Mouse (Mus musculus) ES-E14 (cell line): ENCODE measurements at regions not wholly inside any gene's neighbourhood (a gene's known extent, or its start where the extent isn't known, plus 50 kb on each side); places are given as distances from the start of the nearest gene placed in this dataset.

Experiments
- DNase-seq: peaks from one replicate; pipeline ENCODE4 v3.0.0-alpha.2; 2013; ENCODE audit warnings: low read depth, low spot score
- H3K27ac ChIP-seq: 2 replicates; pipeline ENCODE4 v1.5.1; 2012; ENCODE audit warnings: low read depth, mild to moderate bottlenecking, low read length, moderate library complexity, mixed read lengths; ENCODE audit not compliant: poor library complexity, insufficient read depth, severe bottlenecking
- H3K36me3 ChIP-seq: 2 replicates; pipeline ENCODE4 v1.6.1; 2012; ENCODE audit warnings: mild to moderate bottlenecking, low read length, moderate library complexity, mixed read lengths; ENCODE audit not compliant: control insufficient read depth, poor library complexity, insufficient read depth, severe bottlenecking
- H3K4me1 ChIP-seq, 2 experiments: fragments of 150-350 bp in 1 of 2; sonication (generic) in 1 of 2; 2 replicates each; pipeline ENCODE4 v1.6.1; 2012; ENCODE audit warnings: low read length in 2 of 2, mild to moderate bottlenecking in 1 of 2, mixed read lengths in 1 of 2; ENCODE audit not compliant: control insufficient read depth in 2 of 2, insufficient read depth in 2 of 2, poor library complexity in 1 of 2
- H3K4me3 ChIP-seq, 2 experiments: fragments of 150-350 bp in 1 of 2; sonication (generic) in 1 of 2; 2 replicates each; pipeline ENCODE4 v1.5.1; 2012; ENCODE audit warnings: low read length in 2 of 2, low read depth in 1 of 2, mild to moderate bottlenecking in 1 of 2, mixed read lengths in 1 of 2; ENCODE audit not compliant: insufficient read depth in 1 of 2, poor library complexity in 1 of 2, severe bottlenecking in 1 of 2
- H3K9ac ChIP-seq: 2 replicates; pipeline ENCODE4 v1.6.1; 2012; ENCODE audit warnings: low read depth, mild to moderate bottlenecking, low read length, mixed read lengths; ENCODE audit not compliant: poor library complexity, insufficient read depth, severe bottlenecking
- H3K9me3 ChIP-seq: fragments of 150-350 bp; sonication (generic); 2 replicates; pipeline ENCODE4 v1.6.1; 2012; ENCODE audit warnings: low read depth, mild to moderate bottlenecking, low read length; ENCODE audit not compliant: control insufficient read depth, insufficient read depth
- CHD2 ChIP-seq: IDR thresholded peaks from 2 replicates; pipeline ENCODE4 v1.6.1; 2014; ENCODE audit warnings: mild to moderate bottlenecking, low read depth, low read length, inconsistent platforms
- HCFC1 ChIP-seq: IDR thresholded peaks from 2 replicates; pipeline ENCODE4 v1.6.1; 2012; ENCODE audit warnings: low read length, inconsistent platforms, borderline replicate concordance; ENCODE audit not compliant: insufficient read depth
- MAFK ChIP-seq: IDR thresholded peaks from 2 replicates; pipeline ENCODE4 v1.6.1; 2014; ENCODE audit warnings: mild to moderate bottlenecking, low read depth, low read length, inconsistent platforms; ENCODE audit not compliant: insufficient read depth
- ZC3H11A ChIP-seq: IDR thresholded peaks from 2 replicates; pipeline ENCODE4 v1.6.1; 2012; ENCODE audit warnings: low read depth, mild to moderate bottlenecking, inconsistent platforms, low read length, borderline replicate concordance
- ZNF384 ChIP-seq: IDR thresholded peaks from 2 replicates; pipeline ENCODE4 v1.6.1; 2012; ENCODE audit warnings: low read depth, low read length, inconsistent platforms
- in situ Hi-C, 2 experiments: fragments of 600-800 bp; cut with MboI; formaldehyde crosslinking; loops; one replicate each; pipeline ENCODE4 v1.15.1; 2025; ENCODE audit warnings: low sequenced_read_pairs in 2 of 2, inconsistent platforms in 1 of 2; ENCODE audit not compliant: unreplicated experiment in 2 of 2

DNA sequence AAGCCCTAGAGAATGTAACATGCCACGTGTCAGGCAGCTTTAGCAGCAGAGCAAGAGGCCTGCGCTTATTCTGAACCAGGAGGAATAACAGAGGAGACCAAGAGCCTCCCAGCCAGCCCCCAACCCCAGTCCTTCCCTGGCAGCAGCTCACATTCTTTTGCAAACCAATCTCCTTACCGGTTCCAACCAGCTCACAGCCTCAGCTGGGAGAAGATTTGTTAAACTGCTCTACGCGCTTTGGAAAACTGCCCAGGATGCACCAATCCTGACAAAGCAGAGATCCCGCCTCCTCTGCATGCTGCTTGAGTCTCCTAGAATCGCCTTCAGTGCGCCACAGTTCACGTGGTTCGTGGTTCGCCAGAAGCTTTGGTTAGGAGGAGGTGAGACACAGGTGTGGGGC is 51.8 kb downstream of the Gm9376 start:
- in situ Hi-C loops = no loop called here
- Histone ChIP-seq H3K9ac (no peak overlapping the region), H3K36me3 (no peaks in the 10 kb centered on the region; the same call in 1 of the 2 replicates), H3K4me1 (peaks cover 0 to 6% of the 10 kb centered on the region in 2 experiments; a peak in 1 of 4 replicates), H3K27ac (no peak overlapping the region), H3K4me3 (no peak overlapping the region), H3K9me3 (no peaks in the 10 kb centered on the region)
- peak; percentile 74 for DNase-seq
- no peak for TF ChIP-seq CHD2

DNA sequence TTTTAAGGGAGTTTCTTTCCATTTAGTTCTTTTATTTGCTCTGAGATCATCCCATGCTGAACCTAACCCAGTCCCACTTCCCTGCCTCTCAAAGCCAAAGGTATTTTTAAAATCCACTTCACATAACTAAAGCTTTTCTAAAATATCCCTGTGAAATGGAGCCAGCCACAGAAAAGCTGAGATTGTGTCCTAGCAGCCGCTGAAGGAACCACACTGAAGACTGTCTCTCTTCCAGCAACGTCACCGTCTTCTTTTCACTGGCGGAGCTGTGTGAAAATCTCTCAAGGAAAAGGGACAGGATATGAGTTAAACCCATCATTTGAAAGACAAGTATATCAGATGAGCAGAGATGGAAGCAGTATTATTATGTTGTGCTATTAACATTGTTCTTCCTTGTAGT is 53.3 kb downstream of the Gm9376 start:
- H3K27ac ChIP-seq = no peak overlapping the region
- in situ Hi-C loops = no loop called here
- DNase-seq = no peak

DNA sequence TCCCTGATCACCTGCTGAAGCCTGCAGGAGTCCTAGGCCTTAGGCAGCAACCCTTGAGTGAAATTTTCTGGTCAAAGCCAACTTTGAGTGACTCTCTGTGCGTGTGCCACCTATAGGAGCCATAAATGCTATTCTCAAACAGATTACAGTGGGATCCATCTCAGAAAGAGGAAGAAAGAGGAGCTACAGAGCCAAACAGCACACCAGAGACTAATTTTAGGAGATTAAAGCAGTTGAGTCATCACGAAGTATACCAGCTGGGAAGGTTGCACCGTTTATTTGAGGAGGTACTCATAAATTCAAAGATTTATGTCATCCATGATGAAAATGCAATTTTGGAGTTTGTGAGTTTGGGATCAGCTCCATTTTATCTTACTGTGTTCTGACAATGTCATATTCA is 54.3 kb downstream of the Gm9376 start:
- in situ Hi-C loops = no loop called here

More for the DNA sequence above, 53.3 kb downstream of the Gm9376 start:
- TF ChIP-seq HCFC1 (no peak), CHD2 (no peak), ZNF384 (no peak), ZC3H11A (no peak), MAFK (no peak)
- Histone ChIP-seq H3K9ac (no peak overlapping the region), H3K4me1 (peaks cover 0 to 6% of the 10 kb centered on the region in 2 experiments; a peak in 1 of 4 replicates), H3K4me3 (no peak overlapping the region), H3K9me3 (no peaks in the 10 kb centered on the region), H3K36me3 (no peaks in the 10 kb centered on the region; the same call in 1 of the 2 replicates)

DNA sequence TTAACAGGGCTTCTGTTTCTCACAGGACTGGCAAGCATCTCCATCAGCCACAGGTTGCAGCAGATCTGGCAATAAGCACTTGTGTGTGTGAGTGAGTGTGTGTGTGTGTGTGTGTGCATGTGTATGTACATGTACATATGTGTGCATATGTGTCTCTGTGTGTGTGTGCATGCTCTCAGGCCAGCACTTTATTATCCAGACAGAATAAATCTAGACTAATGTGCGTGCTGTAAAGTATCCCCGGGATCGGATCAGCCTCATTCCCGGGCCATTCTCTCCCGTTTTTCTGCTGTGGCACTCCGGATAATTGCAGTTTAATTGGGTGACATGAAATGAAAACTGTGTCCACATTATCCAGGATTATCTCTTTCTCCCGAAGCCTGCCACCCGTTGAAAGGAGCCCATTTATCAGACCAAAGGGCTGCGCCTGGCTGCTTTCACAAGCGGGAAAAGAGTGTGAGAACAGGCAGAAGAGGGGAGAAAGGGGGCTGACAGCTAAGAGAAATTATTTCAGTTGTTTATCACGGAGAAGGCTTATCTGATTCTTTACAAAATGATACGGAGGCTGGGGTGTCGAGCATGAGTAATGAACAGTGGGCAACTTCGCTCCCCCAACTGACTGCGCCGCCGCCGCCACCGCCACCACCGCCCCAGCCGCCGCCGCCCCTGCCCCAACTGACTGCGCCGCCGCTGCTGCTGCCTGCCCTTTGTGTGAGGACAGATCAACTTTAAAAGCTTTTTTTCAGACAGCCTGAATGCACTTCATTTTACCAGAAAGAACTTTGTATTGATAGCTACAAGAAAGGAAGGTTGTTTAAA is 55.5 kb downstream of the Gm9376 start:
- Histone ChIP-seq H3K4me1 (peaks cover 0 to 6% of the 10 kb centered on the region in 2 experiments; a peak in 1 of 4 replicates), H3K36me3 (no peaks in the 10 kb centered on the region; the same call in 1 of the 2 replicates), H3K9ac (no peak overlapping the region), H3K27ac (no peak overlapping the region), H3K4me3 (no peak overlapping the region), H3K9me3 (no peaks in the 10 kb centered on the region)
- no peak for DNase-seq
- in situ Hi-C loops = no loop called here
- no peak for TF ChIP-seq HCFC1
- no peak for TF ChIP-seq ZC3H11A
- TF ChIP-seq CHD2 = no peak
- no peak for TF ChIP-seq ZNF384
- TF ChIP-seq MAFK = no peak

More for the DNA sequence above, 54.3 kb downstream of the Gm9376 start:
- no peak for DNase-seq
- Histone ChIP-seq H3K4me3 (no peak overlapping the region), H3K27ac (no peak overlapping the region), H3K4me1 (peaks cover 0 to 6% of the 10 kb centered on the region in 2 experiments; a peak in 1 of 4 replicates), H3K36me3 (no peaks in the 10 kb centered on the region; the same call in 1 of the 2 replicates), H3K9me3 (no peaks in the 10 kb centered on the region), H3K9ac (no peak overlapping the region)
- no peak for TF ChIP-seq CHD2
- TF ChIP-seq ZNF384 = no peak
- TF ChIP-seq HCFC1 = no peak
- no peak for TF ChIP-seq ZC3H11A
- no peak for TF ChIP-seq MAFK
